Mouse (Mus musculus) monocyte, adult 5-6 weeks (primary cell): ENCODE results near the gene Nkx6-2. TPM values are rescaled to one million over a fixed set of nuclear protein-coding genes. Genes with fewer than 3 reads are reported as not detected.

Source experiments
- ATAC-seq: fragments of 153-309, 156-312 bp; replicated peaks from 2 replicates; pipeline ENCODE4 v1.8.0; 2017; ENCODE audit warnings: mild to moderate bottlenecking; ENCODE audit not compliant: low TSS enrichment, insufficient number of reproducible peaks, severe bottlenecking, poor library complexity, low FRiP score
- total RNA-seq: library from RNA; stranded (forward); fragments of 200-1000, 200-491, 200-594 nt; gene quantifications from 3 replicates; pipeline ENCODE4 v1.2.3, GENCODE M21; 2017

Gene Nkx6-2
- not detected in 3 replicates for total RNA-seq

GRCm38 (mm10) chr7:139582595-139582994, at the start of gene Nkx6-2:
Gene Nkx6-2, minus strand, starts transcription at chr7:139582797.
- ATAC-seq: no peak

- ATAC-seq: no peak
Measured at GRCm38 (mm10) chr7:139625156-139625555, 42.6 kb upstream of the Nkx6-2 start.

GRCm38 (mm10) chr7:139622568-139622967, 40.0 kb upstream of the Nkx6-2 start:
- ATAC-seq: no peak

GRCm38 (mm10) chr7:139615767-139616766, 33.5 kb upstream of the Nkx6-2 start:
- ATAC-seq: no peak

- ATAC-seq: no peak
Measured at GRCm38 (mm10) chr7:139610328-139610727, 27.7 kb upstream of the Nkx6-2 start.

- no peak for ATAC-seq
Measured at GRCm38 (mm10) chr7:139595862-139596261, 13.3 kb upstream of the Nkx6-2 start.

- ATAC-seq: no peak
Measured at GRCm38 (mm10) chr7:139595311-139595710, 12.7 kb upstream of the Nkx6-2 start.

GRCm38 (mm10) chr7:139591311-139591710, 8.7 kb upstream of the Nkx6-2 start:
- ATAC-seq: no peak

- ATAC-seq: no peak
Measured at GRCm38 (mm10) chr7:139590302-139590701, 7.7 kb upstream of the Nkx6-2 start.

- ATAC-seq: no peak
Measured at GRCm38 (mm10) chr7:139587919-139588318, 5.3 kb upstream of the Nkx6-2 start.

GRCm38 (mm10) chr7:139585183-139585821, 2.7 kb upstream of the Nkx6-2 start:
- ATAC-seq: no peak

GRCm38 (mm10) chr7:139584221-139585175, 1.9 kb upstream of the Nkx6-2 start:
- ATAC-seq: no peak

- ATAC-seq: no peak
Measured at GRCm38 (mm10) chr7:139583094-139583737, 619 bp upstream of the Nkx6-2 start.

GRCm38 (mm10) chr7:139581801-139582571, 611 bp downstream of the Nkx6-2 start:
- ATAC-seq: no peak

GRCm38 (mm10) chr7:139580851-139581775, 1.5 kb downstream of the Nkx6-2 start:
- no peak for ATAC-seq

GRCm38 (mm10) chr7:139579261-139579905, 3.2 kb downstream of the Nkx6-2 start:
- no peak for ATAC-seq
